Mouse (Mus musculus): ENCODE data around the gene Khdc3.

DNA sequence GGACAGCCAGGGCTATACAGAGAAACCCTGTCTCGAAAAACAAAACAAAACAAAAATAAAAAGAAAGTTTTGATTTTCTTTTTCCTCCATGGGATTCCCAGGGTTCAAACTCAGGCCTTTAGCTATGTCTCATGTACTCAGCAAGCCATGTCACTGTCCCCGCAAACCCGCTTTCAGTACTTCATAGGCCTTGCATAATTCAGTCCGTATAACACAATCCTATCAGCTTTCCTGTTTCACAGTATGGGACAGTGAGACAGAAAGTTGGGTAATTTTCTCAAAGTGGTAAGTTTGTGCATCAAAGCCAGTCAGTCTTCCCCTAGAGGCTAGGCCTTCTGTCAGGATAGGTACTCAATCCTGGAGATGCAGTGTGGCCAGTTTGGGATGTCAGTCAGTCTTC, 42.4 kb upstream of the Khdc3 start:
- no peak for TF ChIP-seq EP300 (IDR thresholded peaks at IDR 0.05; ENCODE audit: insufficient read depth, low read depth, low read length)
- TF ChIP-seq POLR2A (IDR thresholded peaks at IDR 0.05; ENCODE audit: insufficient read depth, low read length): no peak
- no peak for TF ChIP-seq CTCF (IDR thresholded peaks at IDR 0.05; ENCODE audit: low read depth, low read length)
